Mouse (Mus musculus) liver, adult (tissue): ENCODE results near the gene Kcnk3.
A peak's percentile ranks its signal among the peaks of the same experiment; 100 is the strongest.

Source experiments
- GATA4 ChIP-seq: IDR thresholded peaks from 2 replicates; pipeline ENCODE4 v1.6.1; 2014; ENCODE audit warnings: mild to moderate bottlenecking, low read length; ENCODE audit not compliant: insufficient replicate concordance

The Kcnk3 gene

DNA sequence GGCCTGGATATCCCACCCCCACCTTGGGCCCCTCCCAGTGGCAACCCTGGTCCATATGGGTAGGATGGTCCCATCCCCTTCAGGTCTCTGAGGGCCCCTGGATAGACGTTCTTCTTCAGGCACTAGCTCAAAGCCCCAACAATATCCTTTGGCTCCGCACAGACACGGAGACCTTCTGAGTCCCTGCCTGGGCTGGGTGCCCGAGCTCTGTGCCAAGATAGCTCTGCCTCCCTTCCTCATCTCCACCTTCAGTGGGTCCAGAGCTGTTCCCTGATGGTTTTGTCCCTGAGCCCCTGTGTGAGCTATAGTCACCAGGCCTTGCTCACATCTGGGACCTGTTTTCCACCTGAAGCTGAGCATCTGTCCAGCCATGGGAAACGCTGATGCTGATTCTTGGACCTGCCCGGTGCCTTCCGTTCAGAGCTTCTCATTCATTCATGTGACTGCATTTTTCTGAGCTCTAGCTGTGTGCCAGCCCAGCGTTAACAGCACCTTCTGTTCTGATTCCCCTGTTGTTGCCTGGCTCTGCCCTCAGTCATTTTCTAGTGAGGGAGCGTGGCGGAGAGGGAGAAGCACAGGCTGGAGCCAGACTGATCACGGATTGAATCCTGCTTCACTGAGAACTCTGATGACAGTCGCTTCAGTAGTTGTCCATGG is 10.2 kb upstream of the Kcnk3 start:
- TF ChIP-seq GATA4: no peak

DNA sequence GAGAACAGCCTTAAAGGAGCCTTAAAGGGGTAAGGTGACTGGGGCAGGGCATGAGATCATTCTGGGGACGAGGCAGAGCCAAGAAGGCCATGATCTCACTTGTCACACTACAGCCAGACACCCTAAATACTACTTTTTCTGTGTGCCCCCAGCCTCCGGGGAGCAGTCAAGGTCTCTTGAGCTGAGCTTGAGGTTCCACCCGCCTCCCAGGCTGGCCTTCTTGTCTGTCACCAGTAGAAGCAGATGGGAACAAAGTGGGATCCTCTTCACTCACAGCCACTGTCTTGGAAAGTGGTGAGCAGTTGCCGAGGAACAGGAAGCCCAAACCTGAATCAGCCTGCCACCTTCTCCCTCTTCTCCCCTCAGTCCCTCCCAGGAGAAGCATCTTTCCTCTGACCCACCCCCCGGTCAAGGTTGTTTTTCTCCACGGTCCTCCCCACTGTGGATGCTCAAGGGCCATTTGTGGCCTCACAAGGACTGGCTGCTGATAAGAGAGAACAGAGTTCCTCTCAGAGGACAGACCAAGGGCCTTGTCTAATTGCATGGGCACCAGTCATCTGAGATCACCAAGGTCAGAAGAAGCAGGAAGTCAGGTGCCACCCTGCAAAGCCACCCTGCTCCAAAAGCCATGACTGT is 9.4 kb upstream of the Kcnk3 start:
- no peak for TF ChIP-seq GATA4

DNA sequence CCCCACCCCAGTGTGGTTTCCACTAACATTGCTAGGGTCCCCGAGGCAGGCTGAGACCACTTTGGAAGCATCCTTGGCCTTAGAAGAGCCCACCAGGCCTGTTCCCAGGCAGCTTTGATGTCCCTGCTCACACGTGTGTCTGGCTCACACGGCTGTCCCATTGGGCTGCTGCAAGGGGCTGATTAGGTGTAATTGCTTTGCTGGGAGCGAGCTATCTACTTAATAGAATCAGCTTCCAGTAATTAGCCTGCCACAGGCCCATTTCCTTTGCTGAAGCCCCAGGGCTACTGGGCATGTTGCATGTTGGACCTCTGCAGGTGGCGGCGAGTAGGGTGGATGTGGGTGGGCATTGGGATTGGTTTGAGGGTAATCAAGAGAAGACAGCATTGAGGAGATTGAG is 7.2 kb upstream of the Kcnk3 start:
- no peak for TF ChIP-seq GATA4

DNA sequence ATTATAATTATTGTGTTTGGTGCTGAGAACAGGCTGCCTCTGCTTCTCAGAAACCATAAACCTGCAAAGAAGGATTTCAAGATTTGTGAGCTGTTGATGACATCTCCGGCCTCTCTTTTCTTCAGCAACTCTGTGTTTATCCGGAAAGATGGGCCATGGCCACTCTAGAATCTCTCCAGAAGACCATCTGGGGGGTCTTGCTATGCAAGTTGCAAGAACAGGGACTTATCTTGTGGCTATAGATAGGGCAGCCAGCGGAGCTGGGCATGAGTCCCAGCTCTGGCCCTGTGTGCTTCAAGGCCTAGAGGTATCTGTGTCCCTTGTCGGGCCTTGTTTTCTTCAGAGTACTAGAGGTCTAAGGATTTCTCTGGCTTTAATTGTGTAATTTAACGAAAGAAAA is 6.0 kb upstream of the Kcnk3 start:
- TF ChIP-seq GATA4: no peak

DNA sequence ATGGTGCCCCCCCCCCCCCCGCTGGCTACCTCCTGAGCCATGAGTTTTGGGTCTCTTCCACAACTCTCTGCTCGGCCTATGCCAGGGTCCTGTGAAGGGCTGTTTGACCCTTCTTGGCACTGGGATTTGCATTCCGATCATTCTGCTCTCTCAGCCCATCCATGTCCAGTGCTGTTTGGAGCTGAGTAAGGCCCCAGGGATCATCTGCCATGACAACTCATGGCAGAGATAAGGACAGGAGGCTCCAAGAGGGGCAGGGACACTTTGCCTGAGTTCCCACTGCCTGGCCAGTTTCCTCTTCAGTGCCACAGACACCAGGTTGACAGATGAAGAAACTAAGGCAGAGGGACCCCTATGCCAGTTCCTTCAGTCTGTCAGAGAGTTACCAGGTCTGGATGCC is 1.4 kb upstream of the Kcnk3 start:
- TF ChIP-seq GATA4: no peak

DNA sequence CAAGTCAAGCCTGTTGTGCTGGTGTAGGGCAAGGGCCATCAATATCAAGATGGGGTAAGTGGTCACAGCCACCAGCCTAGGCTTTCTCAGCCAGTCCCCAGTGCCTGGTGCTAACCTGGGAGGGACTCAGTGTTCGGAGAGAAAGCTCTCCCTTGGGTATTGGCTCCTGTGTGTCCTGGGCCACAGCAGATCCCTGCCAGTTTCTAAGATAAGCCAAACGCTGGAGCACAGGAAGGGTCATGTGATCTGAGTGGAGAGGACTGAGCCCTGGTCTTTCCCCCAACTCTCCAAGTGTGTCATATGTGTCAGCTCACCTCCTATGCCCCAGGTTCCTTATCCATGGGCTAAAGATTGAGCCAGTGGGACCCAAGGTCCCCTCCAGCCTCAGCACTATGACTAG is 869 bp upstream of the Kcnk3 start:
- TF ChIP-seq GATA4: no peak

DNA sequence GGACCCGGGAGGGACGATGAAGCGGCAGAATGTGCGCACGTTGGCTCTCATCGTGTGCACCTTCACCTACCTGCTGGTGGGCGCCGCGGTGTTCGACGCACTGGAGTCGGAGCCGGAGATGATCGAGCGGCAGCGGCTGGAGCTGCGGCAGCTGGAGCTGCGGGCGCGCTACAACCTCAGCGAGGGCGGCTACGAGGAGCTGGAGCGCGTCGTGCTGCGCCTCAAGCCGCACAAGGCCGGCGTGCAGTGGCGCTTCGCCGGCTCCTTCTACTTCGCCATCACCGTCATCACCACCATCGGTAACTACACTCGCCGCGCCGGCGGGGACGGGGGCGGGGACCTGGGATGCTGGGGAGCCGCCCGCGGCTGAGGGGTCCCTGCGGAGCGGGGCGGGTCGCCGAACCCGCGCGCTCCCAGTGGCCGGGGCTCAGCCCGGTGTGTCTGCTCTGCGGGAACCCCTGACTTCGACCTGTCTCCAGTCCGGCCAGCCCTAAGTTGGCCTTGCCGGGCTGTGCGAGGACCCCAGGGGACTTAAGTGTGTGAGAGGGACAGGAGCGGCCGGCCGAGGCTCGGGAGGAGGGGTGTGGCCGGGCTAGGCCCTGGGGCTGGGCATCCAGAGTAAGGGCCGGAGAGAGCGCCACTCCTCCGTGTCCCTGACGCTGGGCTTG is 465 bp downstream of the Kcnk3 start:
- no peak for TF ChIP-seq GATA4

DNA sequence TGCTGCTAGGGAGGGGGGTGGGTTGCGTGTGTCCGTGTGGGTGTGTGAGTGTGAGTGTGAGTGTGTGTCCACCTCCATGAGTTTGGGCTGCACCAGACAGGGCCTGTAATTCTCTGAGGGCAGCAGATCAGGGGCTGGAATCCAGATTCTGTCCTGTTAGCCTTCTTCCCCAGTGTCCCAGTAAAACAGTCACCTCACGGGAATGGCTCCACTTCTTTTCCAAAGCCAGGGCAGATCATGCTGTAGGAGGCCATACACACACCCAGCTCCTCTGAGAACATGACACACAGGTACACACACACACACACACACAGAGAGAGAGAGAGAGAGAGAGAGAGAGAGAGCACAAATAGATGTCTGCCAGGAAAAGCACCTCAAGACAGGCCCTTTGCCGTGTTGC is 1.1 kb downstream of the Kcnk3 start:
- no peak for TF ChIP-seq GATA4

DNA sequence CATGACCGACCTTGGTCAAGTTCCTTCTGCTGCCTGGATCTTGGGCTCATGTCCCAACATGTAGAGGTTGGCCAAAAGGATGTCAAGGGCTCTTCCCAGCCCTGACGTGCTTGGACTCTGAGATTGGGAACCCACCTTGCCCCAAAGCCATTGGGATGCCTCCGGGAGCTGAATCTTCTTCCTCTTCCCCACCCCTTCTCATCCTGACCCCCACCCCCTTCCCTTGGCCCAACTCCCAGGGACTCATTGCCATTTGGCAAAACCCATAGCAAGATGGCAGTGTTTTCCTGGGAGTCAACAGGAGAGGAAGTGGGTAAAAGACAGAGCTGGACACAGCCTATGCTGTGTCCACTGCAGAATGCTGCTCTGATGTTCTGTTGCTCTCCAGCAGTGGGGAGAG is 1.6 kb downstream of the Kcnk3 start:
- no peak for TF ChIP-seq GATA4

DNA sequence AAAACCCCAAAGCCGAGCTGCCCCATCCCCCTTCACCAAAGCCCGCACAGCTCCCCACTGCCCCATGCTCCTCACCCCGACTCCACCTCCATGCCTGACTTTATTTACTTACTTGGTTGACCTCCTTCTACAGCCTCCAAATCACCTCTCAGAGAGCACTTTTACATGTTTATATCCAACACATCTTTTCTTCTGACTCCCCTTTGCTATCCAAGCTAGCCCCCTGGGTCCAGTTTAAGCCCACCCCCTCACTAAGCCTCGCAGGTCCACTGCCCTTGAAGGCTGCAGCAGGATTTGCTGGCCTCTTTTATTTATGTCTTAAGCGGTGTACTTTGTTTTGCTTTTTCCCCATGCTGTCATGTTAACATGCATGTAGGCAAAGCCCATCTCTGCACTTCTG is 2.3 kb downstream of the Kcnk3 start:
- TF ChIP-seq GATA4: no peak

DNA sequence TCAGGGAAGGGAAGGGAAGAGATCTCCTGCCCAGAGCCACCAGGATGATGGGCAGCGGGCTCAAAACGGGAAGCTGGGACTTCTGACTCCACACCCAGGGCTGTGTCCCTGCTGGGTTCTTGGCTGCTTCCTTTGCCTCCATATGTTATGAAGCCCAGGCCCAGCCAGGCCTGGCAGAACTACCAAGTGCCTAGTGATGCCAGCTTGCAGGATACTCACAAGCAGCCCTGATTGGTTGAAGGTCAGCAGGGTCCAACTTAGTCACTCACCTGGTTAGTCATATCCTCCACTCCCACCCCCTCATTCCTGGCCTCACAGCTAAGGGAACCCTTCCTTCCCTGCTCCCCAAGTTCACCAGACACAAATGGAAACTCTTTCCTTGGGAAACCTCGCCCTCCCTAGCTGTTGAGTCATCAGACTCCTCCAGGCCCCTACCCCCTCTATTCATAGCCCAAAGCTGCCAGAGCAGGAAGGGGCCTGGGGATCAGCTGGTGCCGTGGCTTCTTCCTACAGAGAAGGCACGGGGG is 3.3 kb downstream of the Kcnk3 start:
- no peak for TF ChIP-seq GATA4

DNA sequence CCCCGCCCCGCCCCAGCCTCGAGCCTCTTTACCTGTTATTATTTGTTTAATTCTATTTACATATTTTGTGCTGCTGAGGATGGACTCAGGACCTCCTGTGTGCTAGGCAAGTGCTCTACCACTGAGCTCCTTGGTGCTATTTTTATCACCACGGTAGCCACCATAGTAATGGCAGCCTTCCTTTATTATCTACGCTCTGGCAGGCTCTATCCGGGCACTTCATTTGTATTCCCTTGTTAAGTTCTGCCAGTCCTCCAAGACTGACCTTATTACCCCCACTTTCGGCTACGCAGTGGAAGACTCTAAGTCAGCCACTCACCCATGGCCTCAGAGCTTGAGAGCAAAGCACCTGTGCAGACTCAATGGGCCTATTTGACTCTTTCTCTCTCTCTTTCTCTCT is 3.8 kb downstream of the Kcnk3 start:
- TF ChIP-seq GATA4: no peak

DNA sequence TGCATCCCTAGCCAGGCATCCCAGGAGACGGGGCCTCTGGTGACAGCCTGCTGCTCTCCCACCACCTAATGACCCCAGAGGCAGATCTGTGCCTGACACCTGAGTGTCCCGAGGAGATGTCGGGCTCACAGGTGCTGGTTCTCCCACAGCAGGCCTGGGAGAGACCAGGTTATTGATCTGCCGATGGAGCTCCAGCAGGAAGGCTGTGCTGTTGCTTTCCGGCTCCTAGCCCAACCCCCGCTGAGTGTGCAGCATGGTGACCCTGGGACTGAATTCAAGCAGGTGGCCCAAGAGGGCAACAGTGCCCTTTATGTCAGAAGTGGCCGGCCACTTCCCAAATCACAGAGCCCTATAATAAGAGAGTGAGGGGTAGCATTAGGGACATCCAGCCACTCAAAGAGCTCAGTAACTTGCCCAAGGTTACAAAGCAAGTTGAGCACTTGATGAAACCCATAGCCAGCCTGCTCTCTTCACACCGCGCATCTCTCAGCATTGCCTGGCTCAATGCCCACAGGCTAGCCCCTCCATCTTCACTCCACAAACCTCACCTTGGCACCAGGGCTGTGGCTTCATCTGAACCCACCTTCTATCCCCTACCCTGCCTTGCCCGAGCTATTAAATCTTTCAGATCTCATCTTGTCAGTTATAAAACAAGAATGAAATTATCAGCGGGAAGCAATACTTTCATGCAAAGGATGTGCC is 4.5 kb downstream of the Kcnk3 start:
- TF ChIP-seq GATA4: no peak

DNA sequence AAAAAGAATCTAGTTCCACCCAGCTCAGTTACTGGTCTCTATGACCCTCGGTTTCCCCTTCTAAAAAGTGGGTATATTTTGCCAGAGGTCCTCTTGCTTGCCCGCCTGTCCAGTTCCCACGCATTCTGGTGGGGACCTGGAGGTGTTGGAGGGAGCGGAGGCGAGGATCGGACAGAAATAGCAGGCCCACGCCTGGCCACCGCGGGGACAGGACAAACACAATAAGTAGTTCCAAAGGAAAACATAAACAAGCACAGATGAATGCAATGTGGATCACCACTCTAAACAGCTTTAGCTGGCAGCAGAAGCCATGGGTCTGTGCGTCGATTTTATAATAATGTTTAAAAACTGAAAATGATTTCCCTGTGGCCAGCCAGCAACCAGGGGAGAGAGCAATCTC is 5.4 kb downstream of the Kcnk3 start:
- TF ChIP-seq GATA4: no peak

DNA sequence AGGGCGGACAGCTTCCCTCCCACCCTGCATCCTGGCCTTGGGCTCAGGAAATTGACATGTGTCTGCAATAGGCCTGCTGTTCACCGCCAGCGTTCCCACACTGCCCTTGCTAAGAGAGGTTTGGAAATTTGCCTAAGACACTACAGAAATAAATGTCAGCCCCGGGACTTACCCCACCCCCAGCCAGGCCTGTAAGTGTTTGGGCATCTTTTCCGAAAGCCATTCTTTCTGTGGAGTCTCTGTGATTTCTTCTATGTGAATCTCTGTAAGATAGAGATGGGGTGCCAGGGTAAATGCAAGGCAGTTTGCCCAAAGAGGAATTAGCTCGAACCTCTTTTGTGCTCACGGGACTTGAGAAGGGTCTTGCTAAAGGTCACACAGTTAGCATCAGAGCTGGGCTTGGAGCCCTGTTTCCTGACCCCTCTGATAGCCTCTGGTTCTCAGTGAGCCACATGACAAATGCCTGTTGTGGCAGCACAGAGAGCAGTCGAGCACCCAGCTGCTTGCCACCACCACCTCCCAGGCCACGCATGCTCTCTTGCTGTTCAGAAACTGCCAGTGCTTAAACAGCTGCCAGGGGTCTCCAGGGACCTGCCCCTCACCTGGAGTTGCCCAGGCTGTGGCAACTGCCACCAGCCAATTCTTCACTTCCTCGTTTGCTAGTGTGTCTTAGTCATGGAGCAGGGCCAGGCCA is 6.0 kb downstream of the Kcnk3 start:
- TF ChIP-seq GATA4: peak; percentile 88; the same call in 1 of the 2 replicates

DNA sequence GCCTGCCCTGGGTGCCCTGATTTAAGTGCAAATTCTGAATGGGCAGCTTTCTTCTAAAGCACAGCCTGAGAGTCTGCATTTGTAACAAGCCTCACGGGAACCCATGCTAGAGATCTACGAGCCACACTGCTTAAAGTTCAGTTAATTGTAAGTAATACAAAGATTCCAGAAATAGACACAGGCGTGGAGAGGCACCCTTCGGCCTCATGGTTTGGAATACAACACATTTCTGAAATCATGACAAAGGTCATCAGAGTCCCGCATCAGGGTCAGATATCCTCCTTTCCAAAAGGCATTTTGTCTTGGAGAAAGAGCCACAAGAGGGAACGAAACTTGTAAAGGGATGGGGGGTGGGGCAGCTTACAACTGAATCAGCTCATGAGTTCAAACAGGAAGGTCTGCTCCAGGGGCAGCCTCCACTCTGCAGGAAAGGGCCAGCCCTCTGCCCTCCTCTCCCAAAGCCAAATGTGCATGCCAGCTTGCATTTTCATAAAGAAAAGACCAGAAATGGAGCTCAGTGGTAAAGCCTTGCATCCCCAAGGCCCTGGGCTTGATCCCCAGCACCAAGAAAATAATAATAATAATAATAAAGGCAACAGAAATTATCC is 7.1 kb downstream of the Kcnk3 start:
- no peak for TF ChIP-seq GATA4
